8 mouse cellular contexts compared by ENCODE assay signal in the genomic region with DNA sequence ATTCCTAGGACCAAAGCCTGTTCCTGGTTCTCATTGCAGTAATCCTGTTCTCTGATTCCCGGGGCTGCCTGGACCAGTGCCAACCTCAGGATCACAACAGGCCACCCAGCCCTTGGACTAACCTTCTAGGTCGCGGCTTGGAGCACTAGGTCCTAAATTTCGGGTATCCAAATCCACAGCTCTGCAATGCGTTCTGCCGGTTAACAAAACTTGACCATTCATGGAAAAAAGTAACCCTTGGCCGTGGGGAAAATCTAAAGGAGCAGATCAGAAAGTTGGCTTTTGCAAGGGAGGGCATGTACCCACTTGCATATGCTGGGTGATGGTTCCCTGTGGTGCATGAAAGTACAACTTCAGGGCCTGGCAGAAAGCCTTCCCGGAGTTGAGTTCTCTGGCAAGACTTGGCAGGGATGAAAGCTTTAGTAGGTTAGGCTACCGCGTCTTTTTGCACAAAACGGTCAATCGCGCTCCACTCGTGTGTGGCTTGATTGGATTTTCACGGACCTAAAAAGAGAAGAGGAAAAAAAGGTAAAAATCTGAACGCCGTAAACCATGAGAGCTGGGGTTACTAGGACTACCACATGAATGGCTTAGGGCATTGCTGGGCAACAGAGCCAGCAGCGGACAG. TPM values are rescaled to one million over a fixed set of nuclear protein-coding genes. Genes with fewer than 3 reads are reported as not detected.
DNase-seq lines count a peak whose midpoint lies in the region; ATAC-seq and TF ChIP-seq lines count a peak whose summit lies in the region.

No protein-coding gene starts in this region.

- DNase-seq in testis, postnatal 14 days (ENCODE audit: low spot score): no peak
- DNase-seq in cerebellum, postnatal 10 days: peak; percentile 74 to 76
- peak; percentile 60 for DNase-seq in gastrocnemius, postnatal 10 days
- peak; percentile 80 for DNase-seq in testis, postnatal 10 days (ENCODE audit: low spot score)

- no peak overlapping the region for H3K27ac ChIP-seq in testis, adult 2 months (ENCODE audit: control insufficient read depth, insufficient read depth, low read depth, low read length)
- peak overlapping the region; percentile 88 for H3K27ac ChIP-seq in intestine, embryonic 16.5 days (ENCODE audit: low read length)
- H3K27ac ChIP-seq in limb, embryonic 12.5 days: peak overlapping the region; percentile 88; the same call in 1 of the 2 replicates
- H3K27ac ChIP-seq in midbrain, embryonic 12.5 days (replicated peaks): peak overlapping the region; percentile 69; the same call in 1 of the 2 replicates

- no peaks in the 10 kb centered on the region for H3K27me3 ChIP-seq in testis, adult 2 months (ENCODE audit: control insufficient read depth, insufficient read depth, low read length)
- no peaks in the 10 kb centered on the region for H3K27me3 ChIP-seq in intestine, embryonic 16.5 days (replicated peaks; ENCODE audit: control insufficient read depth, insufficient read depth, low read length)
- H3K27me3 ChIP-seq in limb, embryonic 12.5 days: no peaks in the 10 kb centered on the region
- H3K27me3 ChIP-seq in midbrain, embryonic 12.5 days: peaks cover 7% of the 10 kb centered on the region; the same call in 1 of the 2 replicates

- peak overlapping the region; percentile 98 for H3K4me2 ChIP-seq in intestine, embryonic 16.5 days (ENCODE audit: low read depth, low read length)
- peak overlapping the region; percentile 98 for H3K4me2 ChIP-seq in limb, embryonic 12.5 days
- H3K4me2 ChIP-seq in midbrain, embryonic 12.5 days (replicated peaks): peak overlapping the region; percentile 99

- peaks cover 2% of the 10 kb centered on the region; the same call in 1 of the 2 replicates for H3K4me1 ChIP-seq in testis, adult 2 months (ENCODE audit: control insufficient read depth, insufficient read depth, low read length)
- peaks cover 19% of the 10 kb centered on the region for H3K4me1 ChIP-seq in intestine, embryonic 16.5 days (ENCODE audit: control insufficient read depth, insufficient read depth, low read length)
- peaks cover 45% of the 10 kb centered on the region for H3K4me1 ChIP-seq in limb, embryonic 12.5 days (replicated peaks)
- peaks cover 20% of the 10 kb centered on the region for H3K4me1 ChIP-seq in midbrain, embryonic 12.5 days

- H3K4me3 ChIP-seq in testis, adult 2 months (ENCODE audit: control insufficient read depth, low read depth, low read length): peak overlapping the region; percentile 78
- H3K4me3 ChIP-seq in intestine, embryonic 16.5 days (ENCODE audit: low read length): peak overlapping the region; percentile 78
- peak overlapping the region; percentile 67 for H3K4me3 ChIP-seq in limb, embryonic 12.5 days (replicated peaks)
- peak overlapping the region; percentile 73 for H3K4me3 ChIP-seq in midbrain, embryonic 12.5 days

- TF ChIP-seq POLR2A in testis, adult 2 months (IDR thresholded peaks at IDR 0.05; ENCODE audit: control insufficient read depth, low read depth, low read length): no peak

- no peak for TF ChIP-seq CTCF in testis, adult 2 months (IDR thresholded peaks at IDR 0.05; ENCODE audit: control insufficient read depth, insufficient read depth, insufficient replicate concordance, low read depth, low read length)

- H3K36me3 ChIP-seq in testis, adult 2 months (ENCODE audit: control insufficient read depth, insufficient read depth, low read length): no peaks in the 10 kb centered on the region
- no peaks in the 10 kb centered on the region for H3K36me3 ChIP-seq in intestine, embryonic 16.5 days (ENCODE audit: control insufficient read depth, insufficient read depth, low read length)
- H3K36me3 ChIP-seq in limb, embryonic 12.5 days: peaks cover 5% of the 10 kb centered on the region; the same call in 1 of the 2 replicates
- H3K36me3 ChIP-seq in midbrain, embryonic 12.5 days: no peaks in the 10 kb centered on the region

- H3K9me3 ChIP-seq in intestine, embryonic 16.5 days (ENCODE audit: control insufficient read depth, low read length): no peaks in the 10 kb centered on the region
- H3K9me3 ChIP-seq in limb, embryonic 12.5 days: no peaks in the 10 kb centered on the region
- H3K9me3 ChIP-seq in midbrain, embryonic 12.5 days: no peaks in the 10 kb centered on the region

- WGBS in intestine, embryonic 16.5 days: 21% methylated on average over 18 of the region's 18 CpGs
- WGBS in limb, embryonic 12.5 days: 12% methylated on average over 18 of the region's 18 CpGs
- 19% methylated on average over 18 of the region's 18 CpGs for WGBS in midbrain, embryonic 12.5 days

- peak overlapping the region; percentile 96 for H3K9ac ChIP-seq in intestine, embryonic 16.5 days (ENCODE audit: low read depth, low read length)
- H3K9ac ChIP-seq in limb, embryonic 12.5 days (replicated peaks): peak overlapping the region; percentile 85
- peak overlapping the region; percentile 76 for H3K9ac ChIP-seq in midbrain, embryonic 12.5 days (replicated peaks)

- ATAC-seq in intestine, embryonic 16.5 days: no peak
- peak; percentile 27; the same call in 1 of the 2 replicates for ATAC-seq in limb, embryonic 12.5 days (ENCODE audit: insufficient number of reproducible peaks, insufficient read depth, low FRiP score, low TSS enrichment, low read depth)
- ATAC-seq in midbrain, embryonic 12.5 days (ENCODE audit: low FRiP score, low read depth): peak; percentile 53; the same call in 1 of the 2 replicates

RNA-seq across cellular contexts. Expression of a gene that starts 1.1 kb away (rescaled TPM):
- polyA plus RNA-seq in testis, adult 2 months (2012; rRNA removed): 3.4 and 4.5 TPM in 2 replicates
- 1 to 10 TPM; 4.9 to 8.1 TPM for total RNA-seq in gastrocnemius, postnatal 10 days (2021)
- polyA plus RNA-seq in intestine, embryonic 16.5 days (2015; fragmentation: Nextera tagmentation; extraction: Ambion mirVana): 6.7 and 7.4 TPM in 2 replicates
- polyA plus RNA-seq in limb, embryonic 12.5 days (2016; fragmentation: Nextera tagmentation; extraction: Ambion mirVana): 13.3 and 14.7 TPM in 2 replicates
- polyA plus RNA-seq in midbrain, embryonic 12.5 days (2016; fragmentation: Nextera tagmentation; extraction: Ambion mirVana): 9.6 and 10.7 TPM in 2 replicates

RNA-seq across cellular contexts. Expression of a gene that starts 31.1 kb away (rescaled TPM):
- 28.8 and 29.5 TPM in 2 replicates for polyA plus RNA-seq in testis, adult 2 months (2012; rRNA removed)
- total RNA-seq in gastrocnemius, postnatal 10 days (2021): 10 to 100 TPM; 27.6 to 32.0 TPM
- 23.3 and 26.0 TPM in 2 replicates for polyA plus RNA-seq in intestine, embryonic 16.5 days (2015; fragmentation: Nextera tagmentation; extraction: Ambion mirVana)
- 32.0 and 38.3 TPM in 2 replicates for polyA plus RNA-seq in limb, embryonic 12.5 days (2016; fragmentation: Nextera tagmentation; extraction: Ambion mirVana)
- 34.3 and 35.8 TPM in 2 replicates for polyA plus RNA-seq in midbrain, embryonic 12.5 days (2016; fragmentation: Nextera tagmentation; extraction: Ambion mirVana)

RNA-seq across cellular contexts. Expression of a gene that starts 57.6 kb away (rescaled TPM):
- polyA plus RNA-seq in testis, adult 2 months (2012; rRNA removed): 8.5 and 12.9 TPM in 2 replicates
- total RNA-seq in gastrocnemius, postnatal 10 days (2021): 10 to 100 TPM; 50.3 to 51.2 TPM
- 50.0 and 53.7 TPM in 2 replicates for polyA plus RNA-seq in intestine, embryonic 16.5 days (2015; fragmentation: Nextera tagmentation; extraction: Ambion mirVana)
- polyA plus RNA-seq in limb, embryonic 12.5 days (2016; fragmentation: Nextera tagmentation; extraction: Ambion mirVana): 96.6 and 99.4 TPM in 2 replicates
- polyA plus RNA-seq in midbrain, embryonic 12.5 days (2016; fragmentation: Nextera tagmentation; extraction: Ambion mirVana): 91.8 and 92.1 TPM in 2 replicates
